Mouse (Mus musculus) lung, postnatal 0 days (tissue): Measurements from ENCODE around the gene Adra1d. TPM values are rescaled to one million over a fixed set of nuclear protein-coding genes. Genes with fewer than 3 reads are reported as not detected.

ENCODE experiments used
- ATAC-seq: fragments of 200-750 bp; cut with Nextera tagmentation; 2 replicates; pipeline ENCODE4 v1.8.0; 2017; ENCODE audit warnings: moderate library complexity
- DNase-seq: peaks from one replicate; pipeline ENCODE4 v3.0.0-alpha.2; 2016; ENCODE audit warnings: low spot score
- H3K27ac ChIP-seq: fragments of 300-500 bp; sonication (generic); 2 replicates; pipeline ENCODE4 v1.5.1; 2014; ENCODE audit warnings: antibody characterized with exemption, mild to moderate bottlenecking, low read length, mixed read lengths
- H3K27me3 ChIP-seq: fragments of 300-500 bp; sonication (generic); replicated peaks from 2 replicates; pipeline ENCODE4 v1.6.1; 2014; ENCODE audit warnings: low read length, mixed read lengths; ENCODE audit not compliant: insufficient read depth
- H3K36me3 ChIP-seq: fragments of 300-500 bp; sonication (generic); 2 replicates; pipeline ENCODE4 v1.6.1; 2014; ENCODE audit warnings: low read length, mixed read lengths; ENCODE audit not compliant: insufficient read depth
- H3K4me1 ChIP-seq: fragments of 300-500 bp; sonication (generic); 2 replicates; pipeline ENCODE4 v1.6.1; 2014; ENCODE audit warnings: antibody characterized with exemption, low read depth, low read length, mixed read lengths; ENCODE audit not compliant: insufficient read depth
- H3K4me2 ChIP-seq: fragments of 300-500 bp; sonication (generic); replicated peaks from 2 replicates; pipeline ENCODE4 v1.6.1; 2014; ENCODE audit warnings: low read depth, mild to moderate bottlenecking, low read length, moderate library complexity, mixed read lengths
- H3K4me3 ChIP-seq: fragments of 300-500 bp; sonication (generic); 2 replicates; pipeline ENCODE4 v1.5.1; 2014; ENCODE audit warnings: low read depth, low read length
- H3K9ac ChIP-seq: fragments of 300-500 bp; sonication (generic); replicated peaks from 2 replicates; pipeline ENCODE4 v1.6.1; 2014; ENCODE audit warnings: low read depth, mild to moderate bottlenecking
- H3K9me3 ChIP-seq: fragments of 300-500 bp; sonication (generic); 2 replicates; pipeline ENCODE4 v1.6.1; 2016; ENCODE audit warnings: low read length, mixed read lengths
- CTCF ChIP-seq: IDR thresholded peaks from 2 replicates; pipeline ENCODE4 v1.5.1; 2016; ENCODE audit warnings: antibody characterized with exemption, mild to moderate bottlenecking
- EP300 ChIP-seq: IDR thresholded peaks from 2 replicates; pipeline ENCODE4 v1.6.1; 2016; ENCODE audit warnings: antibody characterized with exemption, mild to moderate bottlenecking, control low read depth
- WGBS: fragments of 180-500 bp; shearing (Covaris S2); extraction: QIAGEN DNeasy Blood & Tissue Kit; methylation state at CpG from one replicate; pipeline ENCODE4 v1.1.7; 2014; 5-methylcytosine and 5-hydroxymethylcytosine counted together
- polyA plus RNA-seq: library from polyadenylated mRNA; unstranded; fragments of >200 nt; fragmentation: Nextera tagmentation; extraction: Ambion mirVana; gene quantifications from 2 replicates; pipeline ENCODE4 v1.2.1, GENCODE M21; 2015

Gene Adra1d
- polyA plus RNA-seq, 1 experiment from 2014 or later = 2.4 TPM

DNA sequence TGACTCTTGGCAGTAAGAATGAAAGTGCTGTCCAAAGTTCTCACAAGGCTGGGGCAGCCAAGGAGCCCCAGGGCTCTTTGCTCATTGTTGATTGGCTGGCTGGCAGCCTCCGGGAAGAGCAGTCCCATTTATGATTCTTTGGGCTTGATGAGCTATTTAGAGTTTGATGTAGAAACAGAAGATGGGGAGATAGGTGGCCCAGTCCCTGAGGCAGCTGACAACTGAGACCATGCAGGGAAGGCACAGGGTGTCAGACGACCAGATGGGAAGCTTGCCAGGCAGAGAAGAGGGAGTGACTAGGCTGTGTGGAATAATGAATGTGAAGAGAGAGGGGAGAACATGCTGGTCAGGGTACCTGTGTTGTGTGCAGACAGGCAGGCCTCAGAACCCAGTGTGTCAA, 48.6 kb downstream of the Adra1d start:
- H3K36me3 ChIP-seq = no peaks in the 10 kb centered on the region
- no peaks in the 10 kb centered on the region for H3K9me3 ChIP-seq
- H3K4me2 ChIP-seq = no peak overlapping the region
- no peak overlapping the region for H3K9ac ChIP-seq
- H3K4me1 ChIP-seq = peaks cover 5% of the 10 kb centered on the region
- WGBS = 42% methylated on average over 2 of the region's 2 CpGs
- no peak overlapping the region for H3K4me3 ChIP-seq
- TF ChIP-seq CTCF (no peak), EP300 (no peak)
- no peak overlapping the region for H3K27ac ChIP-seq
- no peak for DNase-seq
- H3K27me3 ChIP-seq = no peaks in the 10 kb centered on the region
- no peak for ATAC-seq

DNA sequence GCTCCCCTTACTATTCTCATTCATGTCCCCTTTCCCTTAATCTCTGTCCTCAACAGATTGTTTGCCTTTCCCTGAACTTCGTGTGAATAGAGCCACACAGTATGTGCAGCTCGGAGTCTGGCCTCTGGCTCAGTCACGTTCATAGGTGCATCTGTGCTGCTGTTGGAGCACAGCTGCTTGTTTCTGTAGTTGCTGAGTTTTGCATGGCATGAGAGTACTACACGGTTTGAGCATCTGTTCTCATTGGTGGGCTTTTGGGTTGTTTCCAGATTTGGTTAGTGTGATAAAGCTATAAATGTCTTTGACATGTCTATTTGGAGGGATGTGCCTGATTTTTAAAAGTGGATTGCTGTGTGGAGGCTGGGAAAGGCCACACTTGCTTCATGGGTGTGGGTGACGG, 51.6 kb downstream of the Adra1d start:
- H3K27me3 ChIP-seq = no peaks in the 10 kb centered on the region
- no peak overlapping the region for H3K9ac ChIP-seq
- H3K4me2 ChIP-seq = no peak overlapping the region
- H3K27ac ChIP-seq = no peak overlapping the region
- no peaks in the 10 kb centered on the region for H3K9me3 ChIP-seq
- TF ChIP-seq CTCF (no peak), EP300 (no peak)
- no peak for DNase-seq
- H3K36me3 ChIP-seq = no peaks in the 10 kb centered on the region
- H3K4me1 ChIP-seq = peaks cover 12% of the 10 kb centered on the region
- WGBS = 68% methylated on average over 5 of the region's 5 CpGs
- no peak overlapping the region for H3K4me3 ChIP-seq
- no peak for ATAC-seq

DNA sequence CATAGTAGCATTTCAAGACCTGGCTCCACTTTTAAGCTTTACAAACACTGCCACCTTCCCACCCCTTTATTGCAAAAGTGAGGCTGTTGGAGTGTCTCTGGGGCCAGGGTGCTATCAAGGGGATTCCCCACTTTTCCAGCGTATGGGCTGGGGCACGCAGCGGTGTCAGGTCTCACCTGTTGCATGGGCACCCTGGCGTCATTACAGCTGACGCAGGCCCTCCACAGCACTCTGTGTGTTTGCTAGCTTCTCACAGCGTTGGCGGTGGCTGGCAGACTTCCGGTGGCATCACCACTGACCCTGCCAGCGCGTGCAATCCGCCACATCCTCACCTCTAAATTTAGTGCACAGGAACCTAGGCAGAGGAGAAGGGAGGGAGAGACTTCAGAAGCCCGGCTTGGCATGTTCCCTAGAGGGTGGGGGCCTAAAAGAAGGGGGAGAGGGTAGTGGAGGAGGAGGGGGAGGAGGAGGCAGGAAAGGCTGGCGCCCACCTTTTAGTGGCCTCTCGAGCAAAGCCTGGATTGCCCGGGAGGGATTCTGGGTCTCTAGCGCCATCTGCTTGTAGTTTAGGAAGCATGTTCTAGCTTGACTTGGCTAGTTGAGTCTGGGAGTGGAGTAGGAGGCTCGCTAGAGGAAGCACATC, 52.3 kb downstream of the Adra1d start:
- no peak overlapping the region for H3K4me3 ChIP-seq

DNA sequence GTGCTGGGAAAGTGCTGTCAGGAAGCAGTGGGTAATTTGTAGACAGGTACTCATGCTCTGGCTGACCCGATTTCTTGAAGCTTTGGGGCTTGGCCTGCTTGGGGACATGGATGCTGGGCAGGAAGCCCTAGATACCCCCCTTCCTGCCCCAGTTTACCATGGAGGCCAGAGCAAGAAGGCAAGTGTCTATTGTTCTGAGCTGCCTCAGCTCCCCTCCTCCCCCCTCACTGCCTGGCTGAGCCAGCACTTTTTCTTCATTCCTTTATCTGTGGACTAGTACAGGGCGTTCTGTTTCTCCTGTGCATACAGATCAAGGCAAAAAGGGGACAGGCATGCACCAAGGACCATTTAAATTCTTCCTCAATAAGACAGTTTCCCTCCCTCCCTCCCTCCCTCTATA, 53.6 kb downstream of the Adra1d start:
- no peak overlapping the region for H3K9ac ChIP-seq
- no peak overlapping the region for H3K4me3 ChIP-seq
- peaks cover 8% of the 10 kb centered on the region for H3K4me1 ChIP-seq
- H3K4me2 ChIP-seq = no peak overlapping the region
- no peak overlapping the region for H3K27ac ChIP-seq
- TF ChIP-seq EP300 = no peak
- TF ChIP-seq CTCF = no peak
- no peaks in the 10 kb centered on the region for H3K9me3 ChIP-seq
- H3K36me3 ChIP-seq = no peaks in the 10 kb centered on the region
- ATAC-seq (no peak), DNase-seq (no peak)
- WGBS = 31% methylated on average over 2 of the region's 2 CpGs
- no peaks in the 10 kb centered on the region for H3K27me3 ChIP-seq

More for the DNA sequence above, 52.3 kb downstream of the Adra1d start:
- Histone ChIP-seq H3K4me2 (peak overlapping the region; percentile 47), H3K36me3 (no peaks in the 10 kb centered on the region), H3K4me1 (peaks cover 12% of the 10 kb centered on the region), H3K27me3 (no peaks in the 10 kb centered on the region), H3K27ac (0 out of 2 replicates have a peak overlapping the region, but pooled peaks have one; percentile 27), H3K9me3 (no peaks in the 10 kb centered on the region), H3K9ac (no peak overlapping the region)
- TF ChIP-seq CTCF (peak; percentile 85), EP300 (no peak; the same call in 1 of the 2 replicates)
- DNase-seq = peak; percentile 89
- peak; percentile 94 for ATAC-seq
- 8% methylated on average over 17 of the region's 17 CpGs for WGBS

DNA sequence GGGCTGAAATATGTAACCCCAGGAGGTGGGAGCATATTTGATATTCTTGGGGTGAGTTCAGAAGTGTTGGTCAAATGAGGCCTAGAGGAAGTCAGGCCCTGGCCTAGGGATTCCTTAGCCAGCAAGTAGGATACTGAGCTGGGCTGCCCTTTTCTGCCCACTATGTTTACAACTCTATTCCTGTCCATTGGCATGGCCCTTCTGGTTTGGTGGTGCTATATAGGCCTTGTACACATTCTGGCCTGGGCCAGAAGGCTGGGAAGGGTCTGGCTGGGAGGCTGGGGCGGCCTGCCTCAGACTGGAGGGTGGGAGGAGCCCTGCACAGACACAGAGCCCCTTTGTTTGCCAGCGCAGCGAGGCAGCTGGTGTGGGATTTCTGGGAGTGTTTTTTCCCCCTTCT, 55.7 kb downstream of the Adra1d start:
- TF ChIP-seq CTCF (no peak), EP300 (no peak)
- no peak overlapping the region for H3K27ac ChIP-seq
- no peaks in the 10 kb centered on the region for H3K9me3 ChIP-seq
- no peaks in the 10 kb centered on the region for H3K36me3 ChIP-seq
- no peaks in the 10 kb centered on the region for H3K27me3 ChIP-seq
- DNase-seq (no peak), ATAC-seq (no peak)
- no peak overlapping the region for H3K4me3 ChIP-seq
- no peak overlapping the region for H3K9ac ChIP-seq
- H3K4me1 ChIP-seq = peaks cover 8% of the 10 kb centered on the region
- WGBS = 49% methylated on average over 3 of the region's 3 CpGs
- no peak overlapping the region for H3K4me2 ChIP-seq

DNA sequence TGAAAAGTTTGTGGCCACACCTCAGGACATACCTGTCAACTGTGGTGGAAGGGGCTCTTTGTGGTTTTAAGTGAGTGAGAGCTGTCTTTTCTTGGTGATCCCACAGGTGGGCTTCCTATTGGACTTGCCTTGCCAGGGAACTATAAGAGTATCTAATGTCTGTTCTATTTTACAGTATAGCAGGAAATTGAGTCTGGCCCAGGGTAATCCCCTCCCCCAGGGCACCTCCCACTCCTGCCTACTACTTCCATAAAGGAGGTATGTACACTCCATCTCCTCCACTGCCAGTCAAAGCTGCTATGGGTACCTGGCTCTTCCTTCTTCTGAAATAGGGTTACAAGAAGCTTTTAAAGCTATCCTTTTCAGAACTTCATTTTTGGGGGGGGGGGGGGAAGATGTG, 56.7 kb downstream of the Adra1d start:
- Histone ChIP-seq H3K36me3 (no peaks in the 10 kb centered on the region), H3K4me2 (no peak overlapping the region), H3K9me3 (no peaks in the 10 kb centered on the region), H3K4me1 (peaks cover 8% of the 10 kb centered on the region), H3K4me3 (no peak overlapping the region), H3K27ac (no peak overlapping the region), H3K27me3 (no peaks in the 10 kb centered on the region), H3K9ac (no peak overlapping the region)
- no peak for TF ChIP-seq EP300
- no peak for TF ChIP-seq CTCF
- DNase-seq = no peak
- ATAC-seq = no peak
